Mouse (Mus musculus) B cell, adult 62 days (primary cell): ENCODE data around the gene Eml3. TPM values are rescaled to one million over a fixed set of nuclear protein-coding genes. Genes with fewer than 3 reads are reported as not detected.

Experiments used
- total RNA-seq: library from RNA; stranded (reverse); gene quantifications from 4 replicates; pipeline ENCODE4 v1.2.4, GENCODE M21; 2023

Gene Eml3
- total RNA-seq: 90.1 to 96.3 TPM (median 93.0 TPM) in 4 replicates

DNA sequence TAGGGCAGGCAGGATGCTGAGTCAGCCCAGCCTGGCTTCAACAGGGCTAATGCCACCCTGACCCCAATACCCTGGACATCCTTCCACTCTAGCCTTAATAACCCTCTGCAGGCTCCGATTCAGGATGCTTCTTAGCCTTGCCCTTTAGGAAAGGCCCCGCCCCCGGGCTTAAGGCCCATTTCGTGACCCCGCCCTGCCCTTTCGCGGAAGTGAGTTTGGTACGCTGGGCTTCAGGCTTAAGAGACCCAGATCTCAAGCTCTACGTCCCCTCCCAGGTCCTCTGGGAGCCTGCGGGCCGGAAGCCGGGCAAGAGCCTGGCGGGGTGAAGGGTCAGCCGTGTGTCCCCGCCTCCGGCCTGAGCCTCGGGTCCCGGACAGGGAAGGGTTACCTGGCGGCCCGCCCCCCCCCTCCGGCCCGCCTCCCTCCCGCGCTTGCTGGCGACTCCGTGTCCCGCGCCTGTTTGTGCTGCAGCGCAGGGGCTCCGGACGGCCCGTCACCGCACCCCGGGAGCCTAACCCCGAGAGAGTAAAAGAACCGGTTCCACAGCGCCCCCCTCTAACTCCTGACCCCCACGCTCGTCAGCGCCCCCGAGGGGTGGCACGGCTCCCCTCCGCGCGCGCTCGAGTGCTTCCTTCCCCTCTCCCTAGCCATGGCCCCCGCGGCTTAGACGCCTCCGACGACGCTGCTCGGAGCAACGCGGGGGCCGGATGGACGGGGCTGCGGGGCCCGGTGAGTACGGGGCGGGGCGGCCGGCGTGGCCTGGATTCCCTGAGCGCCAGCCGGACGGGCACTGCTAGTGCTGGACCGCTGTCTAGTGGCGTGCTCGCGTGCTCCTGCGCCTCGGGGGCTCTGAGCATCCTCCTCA is at the start of gene Eml3, which contains the start of gene Rom1:
TSS of gene Eml3 (plus strand) at position 329 of the 865 bp plus-strand sequence.
TSS of gene Rom1 (minus strand) at position 133 of the 865 bp plus-strand sequence.

DNA sequence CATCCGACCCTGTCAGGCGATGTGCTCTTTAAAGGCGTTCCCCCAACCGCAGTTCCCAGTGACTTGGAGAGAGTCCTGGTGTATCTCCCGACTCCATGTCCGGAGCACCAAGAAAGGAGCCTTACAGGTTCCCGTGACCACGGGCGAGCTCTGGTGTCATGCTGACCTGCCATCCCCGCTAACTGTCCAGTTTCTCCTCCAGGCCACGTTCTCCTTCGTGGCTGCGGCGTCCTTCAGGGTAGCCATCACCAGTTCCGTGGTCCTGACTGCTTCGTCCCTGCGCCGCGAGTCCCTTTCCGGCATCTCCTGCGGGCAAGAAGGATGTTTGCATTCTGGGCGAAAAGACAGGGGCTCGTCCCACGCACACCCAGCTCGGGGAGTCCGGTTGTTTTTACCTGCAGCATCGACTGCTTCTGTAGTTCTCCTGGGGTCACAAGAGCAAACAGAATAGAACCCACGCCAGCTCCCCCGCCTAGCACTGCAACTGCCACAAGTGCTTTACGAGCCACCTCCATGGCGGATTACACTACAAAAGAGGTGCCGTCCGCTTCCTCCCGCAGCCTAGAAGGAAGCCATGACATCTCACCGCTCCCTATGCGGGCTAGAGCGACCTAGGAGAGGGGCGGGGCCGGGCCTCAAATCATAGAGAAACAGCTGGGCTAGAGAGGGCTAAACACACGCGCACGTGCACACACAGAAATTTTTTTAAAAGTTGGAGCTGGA is 48.9 kb upstream of the Eml3 start, which contains the start of gene Uqcc3:
TSS of gene Uqcc3 (minus strand) at position 613 of the 723 bp plus-strand sequence.

GRCm38 (mm10) chr19:8883616-8884015 is 45.7 kb upstream of the Eml3 start, which contains the start of the genes Lbhd1 and Gm49403:
TSS of gene Lbhd1 (plus strand) at chr19:8883732.
TSS of gene Gm49403 (plus strand) at chr19:8883930.

DNA sequence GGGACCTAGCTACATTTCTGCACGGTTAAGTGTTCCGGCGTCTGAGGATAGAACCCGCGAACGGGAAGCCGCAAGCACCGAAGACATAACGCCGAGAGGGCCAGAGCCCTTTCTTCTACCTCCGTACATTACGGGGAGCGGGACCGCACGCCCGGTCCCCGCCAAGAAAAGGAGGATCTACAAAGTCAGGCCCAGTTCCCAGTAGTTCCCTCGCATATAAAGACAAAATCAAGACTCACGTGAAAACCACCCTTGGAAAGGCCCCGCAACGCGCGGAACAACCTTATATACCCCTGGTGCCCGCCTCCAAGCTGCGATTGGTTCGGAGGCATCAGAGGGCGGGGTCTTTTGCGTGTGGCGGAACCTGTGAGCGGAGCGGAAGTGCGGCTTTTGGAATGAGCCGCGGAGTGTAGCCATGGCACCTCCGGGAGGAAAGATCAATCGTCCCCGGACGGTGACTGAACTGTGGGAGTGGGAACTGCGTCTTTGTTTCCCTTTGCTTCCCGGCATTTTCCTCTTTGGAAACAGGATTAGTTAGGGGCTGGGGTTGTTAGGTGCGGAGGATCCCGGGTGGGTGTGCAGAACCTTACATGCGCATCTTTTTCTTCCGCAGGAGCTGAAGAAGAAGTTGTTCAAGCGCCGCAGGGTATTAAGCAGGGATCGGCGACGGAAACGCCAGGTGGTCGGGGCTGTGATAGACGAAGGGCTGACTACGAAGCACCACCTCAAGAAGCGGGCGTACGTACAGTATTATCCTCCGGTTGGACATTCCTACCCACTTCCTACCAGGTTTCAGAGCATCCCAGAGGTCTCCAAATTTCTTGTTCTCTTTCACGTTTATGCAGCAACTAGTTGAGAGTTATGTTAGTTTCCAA is 40.6 kb upstream of the Eml3 start, which contains the start of the genes 1810009A15Rik and Gm49416:
TSS of gene 1810009A15Rik (plus strand) at position 343 of the 875 bp plus-strand sequence.
TSS of gene Gm49416 (plus strand) at position 416 of the 875 bp plus-strand sequence.

GRCm38 (mm10) chr19:8892829-8893766 is 36.3 kb upstream of the Eml3 start, which contains the start of gene Ints5:
TSS of gene Ints5 (plus strand) at chr19:8893005.

GRCm38 (mm10) chr19:8897865-8898495 is 31.4 kb upstream of the Eml3 start, which contains the start of gene Ganab:
TSS of gene Ganab (plus strand) at chr19:8898071.

DNA sequence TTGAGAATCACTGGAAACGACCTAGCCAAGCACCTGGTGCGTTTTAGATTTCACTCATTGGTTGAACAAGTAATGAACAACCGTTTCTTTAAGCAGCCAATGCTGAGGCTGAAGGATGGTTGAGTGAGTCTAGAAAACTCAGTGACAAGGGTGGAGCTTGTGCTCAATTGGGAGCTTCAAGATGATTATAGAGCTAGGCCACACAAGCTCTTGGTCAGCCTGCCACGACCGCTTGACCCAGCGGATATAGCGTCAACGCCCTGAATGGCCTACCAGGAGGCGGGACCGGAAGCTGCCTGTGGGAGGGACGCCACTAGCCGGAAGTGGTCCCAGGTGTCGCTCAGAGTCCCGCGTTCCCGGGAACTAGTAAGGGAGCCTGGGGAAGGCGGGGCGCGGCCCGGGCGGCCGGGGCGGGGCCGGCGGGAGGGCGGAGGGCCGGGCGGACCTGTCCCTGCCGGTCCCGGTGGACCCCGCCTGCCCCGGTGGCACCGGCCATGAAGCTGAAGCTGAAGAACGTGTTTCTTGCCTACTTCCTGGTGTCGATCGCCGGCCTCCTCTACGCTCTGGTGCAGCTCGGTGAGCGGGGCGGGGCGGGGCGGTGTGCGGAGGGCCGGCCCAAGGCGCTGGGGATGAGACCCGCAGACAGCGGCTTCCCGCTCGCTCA is 9.1 kb upstream of the Eml3 start, which contains the start of gene B3gat3:
TSS of gene B3gat3 (plus strand) at position 302 of the 664 bp plus-strand sequence.

DNA sequence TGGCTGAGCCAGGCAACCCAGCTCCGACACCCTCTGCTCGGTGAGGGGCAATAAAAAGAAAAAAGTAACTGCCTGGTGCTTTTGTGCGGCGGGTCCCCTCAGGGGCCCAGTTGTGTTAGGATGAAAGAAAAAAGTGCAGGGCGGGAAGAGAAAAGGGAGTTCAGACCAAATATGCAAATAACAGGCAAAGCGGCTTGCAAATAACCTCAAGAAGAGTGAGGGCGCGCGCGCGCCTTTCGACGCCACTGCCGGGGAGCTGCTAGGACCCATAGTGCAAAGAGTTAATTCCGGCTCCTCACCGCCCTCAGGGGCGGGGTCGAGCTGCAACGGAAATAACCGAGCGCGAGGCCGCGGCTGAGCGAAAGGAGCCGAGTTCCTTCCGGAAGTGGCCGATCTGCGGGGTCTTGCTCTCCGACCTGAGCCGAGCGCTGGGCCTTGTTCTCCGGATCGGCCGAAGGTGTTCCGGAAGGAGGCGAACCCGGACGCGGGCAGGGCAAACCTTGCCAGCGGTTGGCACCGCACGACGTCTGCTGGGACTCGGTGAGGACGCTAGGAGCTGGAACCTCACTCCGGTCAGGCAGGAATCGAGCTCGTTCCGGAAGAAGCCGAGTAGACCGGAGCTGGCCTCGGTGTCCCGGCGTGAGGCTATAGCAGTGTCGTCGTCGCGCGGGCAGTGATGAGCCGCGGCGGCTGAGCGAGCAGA is 12.3 kb downstream of the Eml3 start, which contains the start of gene Mta2:
TSS of gene Mta2 (plus strand) at position 361 of the 703 bp plus-strand sequence.

GRCm38 (mm10) chr19:8953135-8954039 is 24.0 kb downstream of the Eml3 start, which contains the start of gene Tut1:
TSS of gene Tut1 (plus strand) at chr19:8953847.

DNA sequence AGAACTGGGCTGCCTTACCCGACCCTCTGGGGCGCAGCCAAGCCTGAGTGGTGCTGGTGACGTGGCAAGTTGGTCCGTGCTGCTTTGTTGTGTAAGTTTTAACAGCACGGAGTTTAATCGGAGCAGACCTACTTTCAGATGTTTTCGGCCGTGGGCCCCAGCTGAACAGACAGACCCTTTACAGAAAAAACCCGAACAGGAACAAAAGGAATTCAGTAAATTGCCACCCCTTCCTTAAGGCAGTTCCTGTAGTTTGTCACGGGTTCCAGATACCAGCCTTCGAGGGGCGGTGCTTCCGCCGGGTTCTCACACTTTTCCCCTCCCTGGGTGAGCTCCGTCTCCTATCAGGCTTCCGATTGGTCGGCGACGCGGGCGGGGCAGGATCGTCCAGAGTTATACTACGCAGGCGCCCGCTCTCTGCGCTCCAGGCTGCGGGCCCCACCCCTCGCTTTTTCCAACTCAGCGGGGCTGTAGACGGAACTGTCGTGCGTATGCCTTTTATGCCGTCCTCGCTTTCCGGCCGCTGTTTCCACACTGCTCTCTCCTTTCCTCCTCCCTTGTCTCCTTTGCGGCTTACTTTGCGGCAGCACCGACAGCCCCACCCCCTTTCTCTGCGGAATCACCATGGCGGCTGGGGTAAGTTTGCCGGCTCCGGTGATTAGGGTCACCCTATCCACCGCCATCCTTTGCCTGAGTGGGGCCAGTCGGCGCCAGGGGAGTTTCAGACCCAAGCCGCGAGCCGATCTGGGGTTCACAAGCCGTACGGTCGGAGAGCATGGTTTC is 37.4 kb downstream of the Eml3 start, which contains the start of gene Eef1g:
TSS of gene Eef1g (plus strand) at position 452 of the 783 bp plus-strand sequence.

DNA sequence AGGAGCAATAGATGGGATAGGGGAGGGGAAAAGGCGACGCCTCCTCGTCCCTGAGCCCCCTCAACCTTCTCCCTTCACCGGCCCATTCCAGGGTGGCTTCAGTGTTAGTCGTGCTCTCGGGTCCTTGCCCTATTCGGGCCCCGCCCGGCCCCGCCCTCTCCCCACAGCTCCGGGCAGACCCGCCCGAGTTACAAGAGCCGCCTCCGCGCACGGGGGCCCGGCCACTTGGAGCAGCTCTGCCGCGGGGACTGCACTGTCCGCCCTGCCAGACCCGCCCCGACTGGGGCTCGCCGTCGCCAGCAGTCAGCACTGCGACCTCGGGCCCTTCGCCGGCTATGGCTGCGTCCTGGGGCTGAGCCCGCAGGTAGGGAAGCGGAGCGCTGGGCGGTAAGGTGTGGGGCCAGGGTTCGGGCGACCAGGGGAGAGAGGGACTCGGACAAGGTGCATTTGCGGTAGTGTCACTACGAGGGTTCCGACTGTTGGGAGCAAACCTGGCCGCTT is 59.8 kb downstream of the Eml3 start, which contains the start of gene Ahnak:
TSS of gene Ahnak (plus strand) at position 219 of the 501 bp plus-strand sequence.

Other genes starting within 250 kb of the Eml3 start
- gene Slc3a2, start 206.2 kb upstream of the Eml3 start, total RNA-seq: 230 to 247 TPM (median 235 TPM) in 4 replicates
- 62.8 to 83.7 TPM (median 79.5 TPM) in 4 replicates for gene Wdr74, start 193.7 kb upstream of the Eml3 start, total RNA-seq
- gene 1700092M07Rik, start 188.8 kb upstream of the Eml3 start, total RNA-seq: 3.0 to 7.4 TPM (median 4.7 TPM) in 4 replicates
- 237 to 245 TPM (median 241 TPM) in 4 replicates for gene Stx5a, start 188.1 kb upstream of the Eml3 start, total RNA-seq
- 377 to 393 TPM (median 389 TPM) in 4 replicates for gene Nxf1, start 172.5 kb upstream of the Eml3 start, total RNA-seq
- gene Tmem223, start 158.6 kb upstream of the Eml3 start, total RNA-seq: 26.2 to 31.3 TPM (median 28.9 TPM) in 4 replicates
- 63.6 to 73.3 TPM (median 71.5 TPM) in 4 replicates for gene Tmem179b, start 155.1 kb upstream of the Eml3 start, total RNA-seq
- gene Taf6l, start 143.1 kb upstream of the Eml3 start, total RNA-seq: 20.5 to 27.0 TPM (median 24.5 TPM) in 4 replicates
- 58.1 to 65.7 TPM (median 60.7 TPM) in 4 replicates for gene Polr2g, start 131.0 kb upstream of the Eml3 start, total RNA-seq
- 1.3 to 2.0 TPM (median 1.6 TPM) in 4 replicates for gene Zbtb3, start 127.0 kb upstream of the Eml3 start, total RNA-seq
- 28.9 to 33.7 TPM (median 30.1 TPM) in 4 replicates for gene Ttc9c, start 110.2 kb upstream of the Eml3 start, total RNA-seq
- 104 to 114 TPM (median 109 TPM) in 4 replicates for gene Hnrnpul2, start 109.5 kb upstream of the Eml3 start, total RNA-seq
- gene AC129217.1, start 99.8 kb upstream of the Eml3 start, total RNA-seq: 6.4 to 30.3 TPM (median 16.5 TPM) in 4 replicates
- gene Bscl2, start 92.1 kb upstream of the Eml3 start, total RNA-seq: 45.4 to 52.9 TPM (median 48.9 TPM) in 4 replicates
- gene Gng3, start 90.4 kb upstream of the Eml3 start, total RNA-seq: not detected in 4 replicates
- gene Lrrn4cl, start 78.8 kb upstream of the Eml3 start, total RNA-seq: 0.32 to 0.75 TPM (median 0.51 TPM) in 4 replicates
- 133 to 143 TPM (median 140 TPM) in 4 replicates for gene Ubxn1, start 58.1 kb upstream of the Eml3 start, total RNA-seq
- gene Uqcc3, start 48.6 kb upstream of the Eml3 start, total RNA-seq: 20.6 to 24.9 TPM (median 22.3 TPM) in 4 replicates
- 5.1 to 16.0 TPM (median 14.2 TPM) in 4 replicates for gene Lbhd1, start 45.8 kb upstream of the Eml3 start, total RNA-seq
- not detected in 4 replicates for gene Gm49403, start 45.6 kb upstream of the Eml3 start, total RNA-seq
- 32.7 to 40.6 TPM (median 37.3 TPM) in 4 replicates for gene 1810009A15Rik, start 40.7 kb upstream of the Eml3 start, total RNA-seq
- gene Gm49416, start 40.6 kb upstream of the Eml3 start, total RNA-seq: 4.7 to 5.0 TPM in 2 of 4 replicates, not detected in the others
- gene Ints5, start 36.5 kb upstream of the Eml3 start, total RNA-seq: 17.6 to 20.4 TPM (median 19.8 TPM) in 4 replicates
- gene Ganab, start 31.5 kb upstream of the Eml3 start, total RNA-seq: 148 to 156 TPM (median 152 TPM) in 4 replicates
- gene B3gat3, start 9.2 kb upstream of the Eml3 start, total RNA-seq: 62.7 to 65.2 TPM (median 64.4 TPM) in 4 replicates
- gene Rom1, start 196 bp upstream of the Eml3 start, total RNA-seq: 4.1 to 5.4 TPM (median 5.0 TPM) in 4 replicates
- gene Mta2, start 12.3 kb downstream of the Eml3 start, total RNA-seq: 193 to 211 TPM (median 196 TPM) in 4 replicates
- gene Tut1, start 24.3 kb downstream of the Eml3 start, total RNA-seq: 44.1 to 51.1 TPM (median 47.8 TPM) in 4 replicates
- gene Eef1g, start 37.5 kb downstream of the Eml3 start, total RNA-seq: 481 to 522 TPM (median 501 TPM) in 4 replicates
- gene Ahnak, start 59.7 kb downstream of the Eml3 start, total RNA-seq: 135 to 153 TPM (median 149 TPM) in 4 replicates
- not detected in 4 replicates for gene Scgb1a1, start 158.4 kb downstream of the Eml3 start, total RNA-seq
- 20.9 to 32.7 TPM (median 25.2 TPM) in 4 replicates for gene Asrgl1, start 206.1 kb downstream of the Eml3 start, total RNA-seq